Mouse (Mus musculus) kidney, postnatal 4 days (tissue): ENCODE measurements around the gene Ssbp2.

Experiments
- DNase-seq, 2 experiments: peaks; one replicate each; pipeline ENCODE4 v3.0.0; 2021; ENCODE audit warnings: mixed read lengths in 2 of 2

Gene Ssbp2

GRCm38 (mm10) chr13:91636814-91637213 is 176.7 kb downstream of the Ssbp2 start:
- peak; percentile 88 to 89 for DNase-seq

GRCm38 (mm10) chr13:91638836-91639235 is 178.8 kb downstream of the Ssbp2 start:
- no peak for DNase-seq

- no peak for DNase-seq
These were observed 180.1 kb downstream of the Ssbp2 start for GRCm38 (mm10) chr13:91640219-91640618.

GRCm38 (mm10) chr13:91648240-91648639 is 188.2 kb downstream of the Ssbp2 start:
- DNase-seq, result peak; percentile 51 to 62

- peak; percentile 22 to 44 for DNase-seq
These were observed 189.8 kb downstream of the Ssbp2 start for GRCm38 (mm10) chr13:91649926-91650325.

- no peak for DNase-seq
These were observed 201.1 kb downstream of the Ssbp2 start for GRCm38 (mm10) chr13:91661068-91661795.

- no peak for DNase-seq
These were observed 202.7 kb downstream of the Ssbp2 start for GRCm38 (mm10) chr13:91662751-91663150.

- DNase-seq, result no peak
These were observed 213.2 kb downstream of the Ssbp2 start for GRCm38 (mm10) chr13:91673241-91673640.

- DNase-seq, result no peak
These were observed 220.8 kb downstream of the Ssbp2 start for GRCm38 (mm10) chr13:91680764-91681437.

- DNase-seq, result no peak
These were observed 221.4 kb downstream of the Ssbp2 start for GRCm38 (mm10) chr13:91681474-91681873.

GRCm38 (mm10) chr13:91690118-91690517 is 230.0 kb downstream of the Ssbp2 start:
- DNase-seq, result no peak

- no peak for DNase-seq
These were observed 233.5 kb downstream of the Ssbp2 start for GRCm38 (mm10) chr13:91693615-91694014.

GRCm38 (mm10) chr13:91695406-91695805 is 235.3 kb downstream of the Ssbp2 start:
- no peak for DNase-seq

GRCm38 (mm10) chr13:91696109-91696645 is 236.1 kb downstream of the Ssbp2 start:
- DNase-seq, result peak in 1 of 2 experiments; percentile 16

GRCm38 (mm10) chr13:91697011-91697410 is 236.9 kb downstream of the Ssbp2 start:
- DNase-seq, result peak in 1 of 2 experiments; percentile 49

- DNase-seq, result no peak
These were observed 242.3 kb downstream of the Ssbp2 start for GRCm38 (mm10) chr13:91702337-91702736.

GRCm38 (mm10) chr13:91719487-91719886 is 259.4 kb downstream of the Ssbp2 start:
- DNase-seq, result no peak

GRCm38 (mm10) chr13:91723108-91723735 is 263.1 kb downstream of the Ssbp2 start:
- no peak for DNase-seq

GRCm38 (mm10) chr13:91723736-91724119 is 263.6 kb downstream of the Ssbp2 start:
- no peak for DNase-seq

GRCm38 (mm10) chr13:91724211-91724610 is 264.1 kb downstream of the Ssbp2 start:
- DNase-seq, result no peak

- DNase-seq, result no peak
These were observed 265.0 kb downstream of the Ssbp2 start for GRCm38 (mm10) chr13:91725130-91725529.

- DNase-seq, result no peak
These were observed 267.8 kb downstream of the Ssbp2 start for GRCm38 (mm10) chr13:91727899-91728298.

- DNase-seq, result no peak
These were observed 277.1 kb downstream of the Ssbp2 start for GRCm38 (mm10) chr13:91737191-91737590.

- DNase-seq, result no peak
These were observed 280.8 kb downstream of the Ssbp2 start for GRCm38 (mm10) chr13:91740851-91741250.
